Mouse (Mus musculus) heart, adult 2 months (tissue): ENCODE results near the gene Slc35f5.

Source experiments
- CTCF ChIP-seq: fragments of 200-600 bp; IDR thresholded peaks from 2 replicates; pipeline ENCODE4 v1.8.1; 2022; ENCODE audit warnings: antibody characterized with exemption, mild to moderate bottlenecking, moderate library complexity
- EP300 ChIP-seq: fragments of 200-500 bp; IDR thresholded peaks from 2 replicates; pipeline ENCODE4 v1.6.1; 2011; ENCODE audit warnings: low read depth, low read length, control low read depth; ENCODE audit not compliant: insufficient read depth
- POLR2A ChIP-seq: fragments of 200-500 bp; IDR thresholded peaks from 2 replicates; pipeline ENCODE4 v1.6.1; 2011; ENCODE audit warnings: mild to moderate bottlenecking, low read depth, low read length, control low read depth; ENCODE audit not compliant: insufficient read depth

GRCm38 (mm10) chr1:125581134-125581533 lies 20.7 kb downstream of the Slc35f5 start:
- TF ChIP-seq POLR2A (no peak), EP300 (no peak), CTCF (no peak)
